Mouse (Mus musculus) gonadal fat pad, adult 2 months (tissue): ENCODE results near the gene Ing4. TPM values are rescaled to one million over a fixed set of nuclear protein-coding genes. Genes with fewer than 3 reads are reported as not detected.

Experiments used
- DNase-seq: peaks from one replicate; pipeline ENCODE4 v3.0.0-alpha.2; 2012; ENCODE audit warnings: low read depth
- polyA plus RNA-seq: library from polyadenylated mRNA; depleted of rRNA; stranded (reverse); fragments of >200 nt; gene quantifications from 2 replicates; pipeline ENCODE4 v1.2.3, GENCODE M21; 2012; rRNA removed

The Ing4 gene
- polyA plus RNA-seq, 1 experiment: 59.6 TPM

GRCm38 (mm10) chr6:125090341-125091085 lies 51.0 kb downstream of the Ing4 start:
- no peak for DNase-seq

GRCm38 (mm10) chr6:125092372-125092771 lies 52.8 kb downstream of the Ing4 start:
- DNase-seq: no peak

DNA sequence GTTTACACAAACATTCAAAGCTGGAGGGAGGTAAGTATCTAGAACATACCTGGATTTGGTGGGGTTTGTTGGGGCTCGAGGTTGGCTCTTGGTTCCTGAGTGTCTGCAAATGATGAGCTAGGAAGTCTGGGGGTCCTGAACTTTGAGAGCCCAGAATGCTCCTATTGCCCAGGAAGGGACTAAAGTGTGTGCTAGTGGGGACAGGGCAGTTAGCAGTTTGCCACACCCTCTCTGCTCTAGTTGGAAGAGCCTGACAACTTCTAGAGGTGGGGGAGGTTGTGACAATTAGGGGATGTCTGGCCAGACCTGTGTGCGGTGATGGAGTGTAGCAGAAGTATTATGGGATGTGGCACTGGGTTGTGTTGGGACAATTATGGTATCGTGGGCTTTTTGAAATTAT lies 55.3 kb downstream of the Ing4 start:
- no peak for DNase-seq

GRCm38 (mm10) chr6:125095391-125096278 lies 56.1 kb downstream of the Ing4 start, which contains the start of gene Chd4:
Gene Chd4, plus strand, starts transcription at chr6:125095981.
- no peak for DNase-seq

GRCm38 (mm10) chr6:125096279-125096596 lies 56.7 kb downstream of the Ing4 start:
- no peak for DNase-seq

DNA sequence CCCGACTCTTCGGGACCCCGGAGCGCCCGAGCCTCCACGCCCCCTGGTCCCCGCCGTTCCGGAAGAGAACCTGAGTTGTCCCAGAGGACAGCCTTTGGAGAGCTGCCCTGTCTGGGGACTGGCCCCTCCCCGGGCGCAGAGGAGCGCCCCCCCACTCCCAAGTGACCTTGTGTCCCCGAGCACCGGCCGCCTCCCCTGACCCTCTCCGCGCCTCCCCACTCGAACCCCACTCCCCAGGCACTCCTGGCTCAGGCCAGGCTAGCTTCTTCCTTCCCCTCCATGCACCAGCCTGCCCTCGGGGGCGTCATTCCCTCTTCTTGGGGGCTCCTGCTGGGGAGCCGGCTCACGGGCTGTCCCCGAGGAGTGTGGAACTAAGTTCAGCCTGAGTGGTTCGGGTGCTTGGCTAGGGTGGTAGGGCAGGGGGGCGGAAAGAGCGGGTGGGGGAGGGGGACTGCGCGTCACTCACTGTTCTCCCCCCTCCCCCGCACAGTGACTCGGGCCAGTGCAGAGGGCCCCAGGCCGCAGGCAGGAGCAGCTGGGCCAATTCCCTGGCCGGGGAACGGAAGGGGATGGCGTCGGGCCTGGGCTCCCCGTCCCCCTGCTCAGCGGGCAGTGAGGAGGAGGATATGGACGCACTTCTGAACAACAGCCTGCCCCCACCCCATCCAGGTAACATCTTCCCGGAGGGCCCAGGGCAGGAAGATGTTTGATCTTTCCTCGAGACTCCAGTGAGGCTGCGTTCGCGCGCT lies 57.2 kb downstream of the Ing4 start:
- DNase-seq: no peak

DNA sequence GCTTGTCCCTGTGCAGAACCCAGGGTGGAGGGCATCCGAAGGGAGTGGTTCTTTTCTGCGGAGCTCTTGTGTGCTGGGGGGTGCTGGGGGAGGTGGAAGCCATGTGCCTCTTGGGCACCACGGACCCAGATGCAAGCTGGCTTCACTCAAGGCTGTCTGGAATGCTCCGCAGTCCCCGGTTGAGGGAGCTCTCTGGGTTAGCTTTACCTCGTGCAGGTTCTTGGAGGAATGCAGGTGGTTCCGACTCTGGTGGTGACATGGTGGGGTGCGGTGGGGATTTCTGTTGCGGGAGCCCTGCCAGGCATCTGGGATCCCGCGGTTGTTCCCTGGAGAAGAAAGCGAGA lies 57.8 kb downstream of the Ing4 start:
- no peak for DNase-seq

DNA sequence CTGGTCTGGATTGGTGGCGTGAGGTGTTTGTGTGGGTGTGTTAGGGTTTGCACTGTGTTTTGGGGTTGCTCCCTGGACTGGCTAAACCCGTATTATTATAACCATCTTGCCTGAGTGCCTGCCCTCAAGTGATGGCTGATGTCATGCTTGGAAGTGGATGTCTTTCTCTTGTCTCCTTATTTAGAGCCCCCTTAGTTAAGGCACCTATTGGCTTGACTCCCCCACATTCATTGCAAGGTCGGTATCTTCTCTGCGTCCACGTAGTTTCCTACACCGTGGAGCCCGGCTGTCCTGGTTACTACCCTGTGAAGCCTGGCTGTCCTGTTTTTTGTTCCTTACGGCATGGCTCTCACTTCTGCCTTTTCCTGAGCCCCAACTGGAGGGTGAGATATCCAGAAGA lies 58.4 kb downstream of the Ing4 start:
- no peak for DNase-seq

DNA sequence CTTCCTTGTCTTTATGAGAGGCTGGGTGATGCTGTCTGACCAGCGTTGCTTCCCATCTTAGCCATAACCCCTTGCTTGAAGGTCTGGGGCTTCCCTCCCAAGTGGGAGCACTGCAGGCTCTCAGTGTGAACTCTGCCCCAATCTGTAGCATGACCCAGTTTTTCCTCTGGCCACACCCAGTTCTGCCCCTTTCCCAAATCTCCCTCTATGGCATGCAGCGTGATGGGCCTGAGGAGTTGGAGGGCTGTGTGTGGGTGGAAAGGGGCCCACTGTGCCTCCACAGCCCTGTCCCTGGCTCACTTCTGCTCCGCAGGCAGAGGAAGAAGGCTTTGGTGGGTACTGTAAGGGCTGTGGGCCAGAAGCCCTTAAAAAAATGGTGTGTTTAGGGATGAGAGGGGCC lies 59.0 kb downstream of the Ing4 start:
- no peak for DNase-seq

Other genes starting within 250 kb of the Ing4 start
- 19.8 and 20.5 TPM in 2 replicates for gene Spsb2, start 231.1 kb upstream of the Ing4 start, polyA plus RNA-seq
- 494 and 839 TPM in 2 replicates for gene Tpi1, start 225.5 kb upstream of the Ing4 start, polyA plus RNA-seq
- gene Usp5, start 210.3 kb upstream of the Ing4 start, polyA plus RNA-seq: 107 and 120 TPM in 2 replicates
- gene Cdca3, start 210.2 kb upstream of the Ing4 start, polyA plus RNA-seq: 7.5 and 8.2 TPM in 2 replicates
- gene Gnb3, start 199.5 kb upstream of the Ing4 start, polyA plus RNA-seq: 0.07 and 0.51 TPM in 2 replicates
- 21.4 and 24.2 TPM in 2 replicates for gene P3h3, start 182.0 kb upstream of the Ing4 start, polyA plus RNA-seq
- 1.0 and 1.9 TPM in 2 replicates for gene Gpr162, start 175.8 kb upstream of the Ing4 start, polyA plus RNA-seq
- gene Cd4, start 151.5 kb upstream of the Ing4 start, polyA plus RNA-seq: 0.50 and 0.95 TPM in 2 replicates
- gene Lag3, start 128.1 kb upstream of the Ing4 start, polyA plus RNA-seq: 2.4 and 3.1 TPM in 2 replicates
- 811 and 1,192 TPM in 2 replicates for gene Ptms, start 119.7 kb upstream of the Ing4 start, polyA plus RNA-seq
- gene Mlf2, start 108.4 kb upstream of the Ing4 start, polyA plus RNA-seq: 363 and 367 TPM in 2 replicates
- gene Cops7a, start 74.2 kb upstream of the Ing4 start, polyA plus RNA-seq: 180 and 195 TPM in 2 replicates
- 1.3 and 2.0 TPM in 2 replicates for gene Pianp, start 43.1 kb upstream of the Ing4 start, polyA plus RNA-seq
- 41.9 and 45.0 TPM in 2 replicates for gene Zfp384, start 30.6 kb upstream of the Ing4 start, polyA plus RNA-seq
- gene Acrbp, start 9.9 kb downstream of the Ing4 start, polyA plus RNA-seq: 16.2 and 18.2 TPM in 2 replicates
- gene Lpar5, start 28.2 kb downstream of the Ing4 start, polyA plus RNA-seq: 5.3 and 5.7 TPM in 2 replicates
- 50.4 and 165 TPM in 2 replicates for gene Chd4, start 56.2 kb downstream of the Ing4 start, polyA plus RNA-seq
- gene Nop2, start 92.1 kb downstream of the Ing4 start, polyA plus RNA-seq: 13.3 and 14.0 TPM in 2 replicates
- 20.9 and 21.5 TPM in 2 replicates for gene Iffo1, start 105.5 kb downstream of the Ing4 start, polyA plus RNA-seq
- 2,859 and 3,359 TPM in 2 replicates for gene Gapdh, start 126.7 kb downstream of the Ing4 start, polyA plus RNA-seq
- 21.6 and 26.7 TPM in 2 replicates for gene Ncapd2, start 151.9 kb downstream of the Ing4 start, polyA plus RNA-seq
- 85.6 and 88.7 TPM in 2 replicates for gene Mrpl51, start 152.0 kb downstream of the Ing4 start, polyA plus RNA-seq
- gene Vamp1, start 175.8 kb downstream of the Ing4 start, polyA plus RNA-seq: 39.4 and 41.8 TPM in 2 replicates
- 21.7 and 26.6 TPM in 2 replicates for gene Tapbpl, start 192.1 kb downstream of the Ing4 start, polyA plus RNA-seq
- 1.0 and 1.7 TPM in 2 replicates for gene Cd27, start 197.2 kb downstream of the Ing4 start, polyA plus RNA-seq
- gene Tuba3a, start 246.3 kb downstream of the Ing4 start, polyA plus RNA-seq: 2.7 and 7.9 TPM in 2 replicates